Mouse (Mus musculus): Measurements from ENCODE around the gene 4933424G06Rik. TPM values are rescaled to one million over a fixed set of nuclear protein-coding genes. Genes with fewer than 3 reads are reported as not detected.

Gene 4933424G06Rik
- total RNA-seq, 2 experiments from 2014 or later = 1.2 to 2.3 TPM

DNA sequence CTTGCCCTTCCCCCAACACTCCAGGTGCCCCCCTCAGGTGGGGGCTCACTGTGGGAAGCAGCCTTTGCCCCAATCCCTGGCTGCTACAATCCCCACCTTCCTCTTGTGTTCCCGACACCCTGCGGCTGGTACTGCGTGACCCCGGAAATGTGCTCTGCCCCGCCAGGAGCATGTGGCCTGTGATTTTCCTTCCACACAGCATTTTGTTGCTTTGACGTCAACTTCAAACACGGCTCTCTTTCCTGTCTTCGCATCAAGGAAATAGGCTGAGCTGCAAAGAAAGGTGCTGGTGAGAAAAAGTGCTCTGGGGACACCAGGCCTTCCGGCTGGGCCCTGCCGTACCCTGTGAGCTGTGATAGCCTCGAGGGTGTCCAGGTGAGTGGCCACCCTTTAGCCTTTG is 51.6 kb downstream of the 4933424G06Rik start, which contains the start of gene Zap70:
Zap70 (plus strand) TSS at position 231 of the 400 bp plus-strand sequence.
- no peak for DNase-seq (ENCODE audit: low spot score in 2 of 2)
- intact Hi-C loops (cut with DNase I) = no loop called here

- DNase-seq (ENCODE audit: low spot score in 2 of 2) = no peak
- intact Hi-C loops (cut with DNase I) = no loop called here
These were observed 56.7 kb downstream of the 4933424G06Rik start for GRCm38 (mm10) chr1:36766431-36767205.

GRCm38 (mm10) chr1:36767321-36767720 is 57.4 kb downstream of the 4933424G06Rik start:
- intact Hi-C loops (cut with DNase I) = no loop called here
- no peak for DNase-seq (ENCODE audit: low spot score in 2 of 2)

GRCm38 (mm10) chr1:36768786-36769185 is 58.8 kb downstream of the 4933424G06Rik start:
- intact Hi-C loops (cut with DNase I) = no loop called here
- DNase-seq (ENCODE audit: low spot score in 2 of 2) = no peak

DNA sequence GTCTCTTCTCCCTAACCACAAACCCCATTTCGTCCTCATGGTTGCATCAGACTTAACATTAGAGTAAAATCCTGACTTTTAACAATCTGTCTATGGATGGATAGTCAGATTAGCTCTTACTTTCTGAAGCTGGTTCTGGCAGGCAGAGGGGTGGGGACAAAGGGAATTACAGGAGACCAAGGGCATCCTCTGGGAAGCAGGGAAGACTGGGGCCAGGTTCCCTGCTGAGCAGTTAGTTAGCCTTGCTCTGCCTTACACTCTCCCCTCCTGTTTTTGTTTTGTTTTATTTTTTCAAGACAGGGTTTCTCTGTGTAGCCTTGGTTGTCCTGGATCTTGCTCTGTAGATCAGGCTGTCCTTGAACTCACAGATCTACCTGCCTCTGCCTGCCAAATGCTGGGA is 60.0 kb downstream of the 4933424G06Rik start:
- no peak for DNase-seq (ENCODE audit: low spot score in 2 of 2)
- intact Hi-C loops (cut with DNase I) = no loop called here

DNA sequence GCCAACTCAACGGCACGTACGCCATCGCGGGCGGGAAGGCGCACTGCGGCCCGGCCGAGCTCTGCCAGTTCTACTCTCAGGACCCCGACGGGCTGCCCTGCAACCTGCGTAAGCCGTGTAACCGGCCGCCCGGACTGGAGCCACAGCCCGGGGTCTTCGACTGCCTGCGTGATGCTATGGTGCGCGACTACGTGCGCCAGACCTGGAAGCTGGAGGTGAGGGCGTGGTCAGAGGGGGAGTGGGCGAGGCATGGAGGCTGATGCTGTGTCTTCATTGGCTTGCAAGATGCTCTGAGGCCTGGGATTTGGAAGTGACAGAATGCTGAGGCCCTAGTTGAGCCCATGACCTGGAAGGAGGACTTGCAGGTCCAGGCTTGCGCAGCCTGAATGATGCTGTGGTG is 61.0 kb downstream of the 4933424G06Rik start:
- intact Hi-C loops (cut with DNase I) = no loop called here
- no peak for DNase-seq (ENCODE audit: low spot score in 2 of 2)

DNA sequence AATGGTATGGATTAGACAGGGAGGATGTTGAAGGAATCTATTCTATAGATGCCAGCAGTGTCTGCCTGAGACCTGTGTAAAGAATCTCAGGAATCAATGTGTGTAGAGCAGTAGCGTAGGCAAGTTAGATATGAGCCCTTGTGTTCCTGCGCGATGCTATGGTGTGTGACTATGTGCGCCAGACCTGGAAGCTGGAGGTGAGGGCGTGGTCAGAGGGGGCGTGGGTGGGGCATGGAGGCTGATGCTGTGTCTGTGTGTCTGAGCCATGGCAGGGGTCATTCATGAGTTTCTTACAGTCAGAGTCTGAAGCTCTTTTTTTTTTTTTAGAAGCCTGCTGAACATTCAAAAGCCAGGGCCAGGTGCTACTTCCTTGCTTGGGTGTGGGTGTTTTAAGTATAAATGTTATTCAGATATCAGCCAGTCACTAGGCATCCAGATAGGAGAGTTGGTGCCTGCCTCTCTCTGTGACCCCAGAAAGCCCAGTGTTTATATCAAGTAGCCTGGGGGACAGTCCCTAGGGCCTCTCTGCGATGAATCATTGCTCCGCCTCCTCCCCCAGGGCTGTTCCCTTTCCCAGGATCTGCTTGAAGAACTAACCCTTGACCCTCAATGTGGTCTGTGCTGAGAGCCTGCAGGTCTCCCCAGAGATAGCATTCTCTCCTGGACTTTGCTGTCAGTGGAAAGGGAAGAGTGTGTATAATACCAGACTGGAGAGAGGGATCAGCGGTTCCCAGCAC is 62.4 kb downstream of the 4933424G06Rik start:
- intact Hi-C loops (cut with DNase I) = no loop called here

GRCm38 (mm10) chr1:36780793-36781192 is 70.8 kb downstream of the 4933424G06Rik start:
- intact Hi-C loops (cut with DNase I) = no loop called here

More for the DNA sequence above, 62.4 kb downstream of the 4933424G06Rik start:
- no peak for DNase-seq (ENCODE audit: low spot score in 2 of 2)

GRCm38 (mm10) chr1:36782476-36782875 is 72.5 kb downstream of the 4933424G06Rik start:
- intact Hi-C loops (cut with DNase I) = no loop called here
- DNase-seq (ENCODE audit: low spot score in 2 of 2) = no peak

More at GRCm38 (mm10) chr1:36780793-36781192, 70.8 kb downstream of the 4933424G06Rik start:
- no peak for DNase-seq (ENCODE audit: low spot score in 2 of 2)

- DNase-seq (ENCODE audit: low spot score in 2 of 2) = peak; percentile 86
- intact Hi-C loops (cut with DNase I) = loop anchor here (1.0 kb wide), 1 partner anchor 466 kb away; no protein-coding TSS in a partner anchor
These were observed 74.6 kb downstream of the 4933424G06Rik start for GRCm38 (mm10) chr1:36784365-36785134.

DNA sequence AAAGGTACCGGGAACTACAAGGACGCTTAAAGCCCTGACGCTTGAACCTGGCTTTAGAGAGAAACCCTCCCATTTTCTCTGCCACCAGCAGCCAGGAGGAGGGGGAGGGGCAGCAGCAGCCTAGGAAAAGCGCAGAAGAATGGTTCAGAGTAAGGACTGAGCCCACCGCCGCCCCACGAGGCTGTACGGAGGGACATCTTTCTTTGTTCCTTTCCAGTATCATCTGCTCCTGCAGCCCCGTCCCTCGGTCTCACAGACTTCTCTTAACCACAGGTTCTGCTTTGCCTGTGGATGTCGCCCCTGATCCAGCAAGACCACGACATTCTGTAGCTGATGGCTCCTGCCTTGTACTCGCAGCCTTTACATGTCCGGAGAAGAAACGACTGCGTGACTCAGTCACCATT is 75.3 kb downstream of the 4933424G06Rik start:
- intact Hi-C loops (cut with DNase I) = no loop called here
- DNase-seq (ENCODE audit: low spot score in 2 of 2) = peak in 1 of 2 experiments; percentile 57

DNA sequence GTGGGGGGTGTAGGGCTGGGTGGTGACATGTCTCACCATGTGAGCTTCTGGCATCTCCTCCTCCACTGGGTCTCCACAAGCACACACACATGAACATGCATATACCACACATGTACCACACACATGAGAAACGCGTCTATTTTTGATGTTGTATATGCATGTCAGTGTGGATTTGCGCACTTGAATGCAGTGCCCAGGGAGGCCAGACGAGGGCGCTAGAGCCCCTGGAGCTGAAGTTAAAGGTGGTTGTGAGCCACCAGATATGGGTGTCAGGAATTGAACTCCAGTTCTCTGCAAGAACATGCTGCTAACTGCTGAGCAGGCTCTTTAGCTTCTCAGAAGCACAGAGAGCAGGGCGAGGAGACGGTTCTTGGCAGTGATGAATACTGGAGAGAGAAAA is 76.4 kb downstream of the 4933424G06Rik start:
- DNase-seq (ENCODE audit: low spot score in 2 of 2) = no peak
- intact Hi-C loops (cut with DNase I) = no loop called here

GRCm38 (mm10) chr1:36789416-36789815 is 79.5 kb downstream of the 4933424G06Rik start:
- intact Hi-C loops (cut with DNase I) = no loop called here
- DNase-seq (ENCODE audit: low spot score in 2 of 2) = no peak

GRCm38 (mm10) chr1:36796711-36797110 is 86.8 kb downstream of the 4933424G06Rik start:
- DNase-seq (ENCODE audit: low spot score in 2 of 2) = no peak
- intact Hi-C loops (cut with DNase I) = no loop called here

- intact Hi-C loops (cut with DNase I) = no loop called here
- DNase-seq (ENCODE audit: low spot score in 2 of 2) = peak; percentile 68 to 87
These were observed 87.5 kb downstream of the 4933424G06Rik start for GRCm38 (mm10) chr1:36797481-36797880.

DNA sequence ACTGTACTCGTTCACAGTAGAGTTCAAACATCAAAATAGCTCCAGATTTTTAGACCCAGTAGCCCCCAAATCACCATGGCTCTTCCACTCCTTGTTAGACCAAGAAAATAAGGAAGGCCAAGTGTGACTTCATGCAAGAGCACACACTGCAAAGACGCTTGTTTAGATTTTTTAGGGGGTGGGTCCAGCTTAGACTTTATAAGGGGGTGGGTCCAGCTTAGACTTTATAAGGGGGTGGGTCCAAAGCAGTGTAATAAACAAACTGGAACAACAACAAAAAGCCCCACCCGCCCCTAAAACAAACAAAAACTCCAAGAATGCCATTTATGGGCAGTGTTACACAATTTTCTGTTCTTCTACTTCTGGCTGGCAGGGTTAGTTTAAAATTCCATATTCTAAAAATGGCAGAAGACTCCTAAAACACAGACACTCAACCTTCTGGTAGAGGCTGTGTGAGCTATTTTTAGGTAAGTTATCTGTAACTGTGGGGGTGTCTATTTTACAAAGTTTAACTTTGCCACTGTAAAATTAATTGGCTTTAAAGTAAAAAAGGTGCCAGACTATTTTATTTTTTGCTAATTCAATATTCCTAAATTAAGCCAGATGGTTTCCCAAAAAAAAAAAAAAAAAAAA is 90.5 kb downstream of the 4933424G06Rik start:
- intact Hi-C loops (cut with DNase I) = loop anchor here (5.0 kb wide), 1 partner anchor 137 kb away; no protein-coding TSS in a partner anchor
- DNase-seq (ENCODE audit: low spot score in 2 of 2) = peak in 1 of 2 experiments; percentile 49

GRCm38 (mm10) chr1:36804259-36804658 is 94.3 kb downstream of the 4933424G06Rik start:
- DNase-seq (ENCODE audit: low spot score in 2 of 2) = no peak
- intact Hi-C loops (cut with DNase I) = loop anchor here (5.0 kb wide), 1 partner anchor 133 kb away; no protein-coding TSS in a partner anchor

DNA sequence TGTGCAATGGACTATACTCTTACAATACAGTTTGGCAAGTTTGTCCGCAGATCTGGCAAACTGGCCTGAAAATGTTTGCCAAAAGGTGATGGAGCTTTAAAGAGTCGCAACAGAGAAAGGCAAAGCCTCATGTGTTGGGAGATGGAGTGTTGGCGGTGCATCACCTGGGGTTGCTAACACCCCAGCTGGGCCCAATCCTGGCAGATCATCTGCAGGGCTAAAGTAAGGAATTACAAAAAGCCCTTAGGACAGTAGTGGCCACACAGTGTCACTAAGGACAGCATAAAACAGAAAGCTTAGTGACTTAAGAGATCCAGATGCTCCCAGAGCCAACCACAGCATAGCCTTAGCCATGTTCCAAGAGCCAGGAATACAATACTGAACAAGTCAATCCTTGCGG is 94.9 kb downstream of the 4933424G06Rik start:
- no peak for DNase-seq (ENCODE audit: low spot score in 2 of 2)
- intact Hi-C loops (cut with DNase I) = loop anchor here (5.0 kb wide), 1 partner anchor 132 kb away; no protein-coding TSS in a partner anchor

DNA sequence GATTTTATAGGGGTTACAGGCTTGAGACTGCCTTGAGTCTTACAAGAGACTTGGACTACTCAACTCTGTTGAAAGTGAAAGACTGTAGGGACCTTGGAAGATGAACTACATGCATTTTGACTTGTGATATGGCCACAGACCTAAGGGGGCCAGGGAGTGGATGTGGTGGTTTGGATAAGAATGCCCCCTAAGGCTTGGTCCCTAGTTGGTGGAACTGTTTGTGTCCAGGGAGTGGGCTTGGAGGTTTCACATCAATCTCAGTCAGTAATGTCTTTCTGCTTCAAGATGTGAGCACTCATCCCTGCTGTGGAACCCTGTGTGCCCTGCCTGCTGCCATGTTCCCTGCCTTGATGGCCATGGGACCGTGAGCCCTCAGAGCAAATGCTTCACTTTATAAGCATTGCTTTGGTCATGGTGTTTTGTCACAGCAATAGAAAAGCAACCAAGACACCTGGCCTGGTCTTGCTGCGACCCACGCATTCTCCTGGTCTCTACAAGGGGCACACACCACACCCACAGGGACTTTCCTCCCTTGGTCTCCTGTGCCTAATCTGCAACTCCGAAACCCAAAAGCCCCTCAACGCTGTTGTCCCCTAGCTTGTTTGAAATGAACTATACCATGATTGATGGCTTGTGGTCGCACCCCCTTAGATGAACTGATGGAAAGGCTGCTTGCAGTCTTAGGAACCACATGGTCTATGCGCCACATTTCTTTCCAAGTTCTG is 96.4 kb downstream of the 4933424G06Rik start:
- no peak for DNase-seq (ENCODE audit: low spot score in 2 of 2)
- intact Hi-C loops (cut with DNase I) = no loop called here

Data from left cerebral cortex, postnatal 25 days (tissue).